Mouse (Mus musculus) bone marrow macrophage, adult 2 months (primary cell): ENCODE measurements around the gene Gm28635.

Source experiments
- CTCF ChIP-seq: IDR thresholded peaks from 2 replicates; pipeline ENCODE4 v1.5.1; 2012; ENCODE audit warnings: low read depth, mild to moderate bottlenecking, low read length, moderate library complexity
- POLR2A ChIP-seq: IDR thresholded peaks from 2 replicates; pipeline ENCODE4 v1.6.1; 2012; ENCODE audit warnings: mild to moderate bottlenecking, low read depth, low read length, borderline replicate concordance

DNA sequence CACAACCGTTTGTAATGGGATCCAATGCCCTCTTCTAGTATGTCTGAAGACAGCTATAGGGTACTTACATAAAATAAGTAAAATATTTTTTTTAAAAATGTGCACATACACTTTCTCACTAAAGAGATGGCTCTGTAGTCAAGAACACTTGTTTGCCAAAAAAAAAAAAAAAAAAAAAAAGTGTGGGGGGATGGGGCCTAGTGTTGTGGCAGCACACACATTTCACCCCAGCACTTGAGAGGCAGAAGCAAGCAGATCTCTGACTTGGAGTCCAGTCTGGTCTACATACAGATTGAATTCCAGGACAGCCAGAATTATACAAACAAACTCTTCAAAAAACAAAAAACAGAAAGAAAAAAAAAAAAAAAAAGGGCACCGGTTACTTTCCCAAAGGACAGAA, 42.9 kb upstream of the Gm28635 start:
- TF ChIP-seq POLR2A (no peak), CTCF (no peak)
